11 mouse cellular contexts compared by ENCODE assay signal in the genomic region with DNA sequence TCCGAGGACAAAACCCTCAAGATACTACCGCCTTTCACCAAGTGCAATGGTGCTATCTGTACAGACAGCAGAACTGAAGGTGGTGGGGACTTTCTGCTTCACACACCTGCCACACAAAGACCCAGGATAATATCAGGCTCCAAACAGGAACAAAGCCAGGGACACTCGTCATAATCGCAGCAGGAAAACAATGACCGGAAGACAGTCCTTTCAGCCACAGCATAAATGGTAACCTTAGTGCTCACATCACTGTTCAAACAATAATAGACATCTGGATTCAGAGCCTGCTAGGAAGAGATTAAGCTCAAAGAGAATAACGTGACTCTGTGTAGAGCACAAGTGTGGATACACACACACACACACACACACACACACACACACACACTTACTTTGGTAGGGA.
DNase-seq lines count a peak whose midpoint lies in the region; ATAC-seq and TF ChIP-seq lines count a peak whose summit lies in the region.
"Had no signal": no experiment of that assay in that cellular context is flagged by ENCODE, and none has a peak within 500 bp of the region (broad histone marks: within the 10 kb centered on the region; RNA-seq: fewer than 3 reads in every experiment).

No protein-coding gene starts in this region.

- peak; percentile 19; the same call in 1 of the 2 replicates for ATAC-seq in heart, embryonic 15.5 days (replicated peaks; ENCODE audit: insufficient number of reproducible peaks, insufficient read depth, low FRiP score, low read depth)
- no peak for ATAC-seq in midbrain, embryonic 16.5 days

- H3K9me3 ChIP-seq in heart, embryonic 15.5 days (replicated peaks) = no peaks in the 10 kb centered on the region
- no peaks in the 10 kb centered on the region for H3K9me3 ChIP-seq in midbrain, embryonic 16.5 days (replicated peaks; ENCODE audit: control insufficient read depth, low read length, poor library complexity, severe bottlenecking)
- H3K9me3 ChIP-seq: G1E had no signal

- H3K4me3 ChIP-seq in lung, adult 2 months (replicated peaks; ENCODE audit: extremely low read depth, low read depth, low read length) = no peak overlapping the region
- no peak overlapping the region for H3K4me3 ChIP-seq in heart, embryonic 15.5 days
- no peak overlapping the region for H3K4me3 ChIP-seq in midbrain, embryonic 16.5 days (ENCODE audit: low read depth, low read length)

- H3K4me1 ChIP-seq in lung, adult 2 months (ENCODE audit: control insufficient read depth, insufficient read depth, low read length) = peaks cover 33% of the 10 kb centered on the region
- H3K4me1 ChIP-seq in heart, embryonic 15.5 days (replicated peaks) = peaks cover 81% of the 10 kb centered on the region
- H3K4me1 ChIP-seq in midbrain, embryonic 16.5 days (ENCODE audit: control insufficient read depth, insufficient read depth, low read length) = peaks cover 42% of the 10 kb centered on the region

- H3K27ac ChIP-seq in heart, embryonic 15.5 days = peak overlapping the region; percentile 69
- peak overlapping the region; percentile 9; the same call in 1 of the 2 replicates for H3K27ac ChIP-seq in midbrain, embryonic 16.5 days (ENCODE audit: low read length)
- H3K27ac ChIP-seq: macrophage had no signal

- DNase-seq in lung, adult 18-20 months = peak; percentile 54 to 71
- no peak for DNase-seq in lung, adult 2 months
- DNase-seq in kidney, postnatal 10 days = peak; percentile 61
- no peak for DNase-seq in frontal cortex, adult 2 months (ENCODE audit: extremely low spot score in 1 of 2, low spot score in 1 of 2)
- DNase-seq in layer of hippocampus, postnatal 14 days (ENCODE audit: low spot score in 2 of 2) = no peak
- DNase-seq in adrenal gland, postnatal 25 days = no peak
- DNase-seq: thymus, adult 18-20 months had no signal

- WGBS in lung, adult 2 months = 37% methylated on average over 6 of the region's 6 CpGs
- WGBS in heart, embryonic 15.5 days = 25% methylated on average over 6 of the region's 6 CpGs
- 48% methylated on average over 6 of the region's 6 CpGs for WGBS in midbrain, embryonic 16.5 days

- TF ChIP-seq POLR2A in lung, adult 2 months (IDR thresholded peaks at IDR 0.05; ENCODE audit: borderline replicate concordance, extremely low read depth, low read depth, low read length) = no peak

- H3K9ac ChIP-seq in heart, embryonic 15.5 days = no peak overlapping the region
- no peak overlapping the region for H3K9ac ChIP-seq in midbrain, embryonic 16.5 days (ENCODE audit: low read depth, low read length)

- 0 out of 2 replicates have a peak overlapping the region, but pooled peaks have one; percentile 23 for H3K4me2 ChIP-seq in heart, embryonic 15.5 days
- H3K4me2 ChIP-seq in midbrain, embryonic 16.5 days (ENCODE audit: low read length) = no peak overlapping the region

- TF ChIP-seq CTCF in lung, adult 2 months (IDR thresholded peaks at IDR 0.05; ENCODE audit: insufficient read depth, low read length) = no peak

- no peaks in the 10 kb centered on the region for H3K36me3 ChIP-seq in heart, embryonic 15.5 days
- no peaks in the 10 kb centered on the region for H3K36me3 ChIP-seq in midbrain, embryonic 16.5 days (ENCODE audit: control insufficient read depth, insufficient read depth, low read length)
- H3K36me3 ChIP-seq: G1E had no signal

- no peaks in the 10 kb centered on the region for H3K27me3 ChIP-seq in heart, embryonic 15.5 days
- H3K27me3 ChIP-seq in midbrain, embryonic 16.5 days (ENCODE audit: control insufficient read depth, insufficient read depth, low read depth, low read length) = no peaks in the 10 kb centered on the region

Comparison
In these comparisons a context has a peak if more than half of its experiments do, and no peak if none do; other contexts are left out.
1. DNase-seq: peak in lung, adult 18-20 months (2 of 2) and kidney, postnatal 10 days (single experiment); none in lung, adult 2 months (single experiment), frontal cortex, adult 2 months (0 of 2), layer of hippocampus, postnatal 14 days (0 of 2) and adrenal gland, postnatal 25 days (single experiment).